In genomic region chr6:114919670-114920313, GRCm38 (mm10) we compare ENCODE assay signal across 8 mouse cellular contexts. TPM values are rescaled to one million over a fixed set of nuclear protein-coding genes. Genes with fewer than 3 reads are reported as not detected.
DNase-seq lines count a peak whose midpoint lies in the region; ATAC-seq and TF ChIP-seq lines count a peak whose summit lies in the region.

No protein-coding gene starts in this region.

- TF ChIP-seq CTCF in bone marrow, adult 2 months (IDR thresholded peaks at IDR 0.05; ENCODE audit: control insufficient read depth, insufficient read depth, low read length), result no peak
- TF ChIP-seq CTCF in liver, embryonic 14.5 days (IDR thresholded peaks at IDR 0.05; ENCODE audit: low read depth), result peak; percentile 26; the same call in 1 of the 2 replicates

- no peaks in the 10 kb centered on the region for H3K27me3 ChIP-seq in hindbrain, embryonic 13.5 days
- H3K27me3 ChIP-seq in liver, embryonic 14.5 days (ENCODE audit: control insufficient read depth, insufficient read depth, low read length), result no peaks in the 10 kb centered on the region

- H3K9ac ChIP-seq in hindbrain, embryonic 13.5 days, result peak overlapping the region; percentile 81
- H3K9ac ChIP-seq in liver, embryonic 14.5 days (replicated peaks), result peak overlapping the region; percentile 77

- WGBS in bone marrow, adult 2 months, result 2% methylated on average over 9 of the region's 9 CpGs
- WGBS in hindbrain, embryonic 13.5 days, result 32% methylated on average over 9 of the region's 9 CpGs
- 8% methylated on average over 9 of the region's 9 CpGs for WGBS in liver, embryonic 14.5 days (ENCODE audit: insufficient replicate concordance)

- H3K4me1 ChIP-seq in bone marrow, adult 2 months (ENCODE audit: control insufficient read depth, insufficient read depth, low read length), result peaks cover 15% of the 10 kb centered on the region
- peaks cover 70% of the 10 kb centered on the region for H3K4me1 ChIP-seq in hindbrain, embryonic 13.5 days (replicated peaks)
- H3K4me1 ChIP-seq in liver, embryonic 14.5 days (replicated peaks; ENCODE audit: control insufficient read depth in 2 of 2, insufficient read depth in 2 of 2, low read length in 1 of 2), result peaks cover 5 to 30% of the 10 kb centered on the region in 2 experiments

- H3K36me3 ChIP-seq in hindbrain, embryonic 13.5 days, result no peaks in the 10 kb centered on the region
- no peaks in the 10 kb centered on the region for H3K36me3 ChIP-seq in liver, embryonic 14.5 days (replicated peaks; ENCODE audit: control insufficient read depth, insufficient read depth, low read depth)

- no peaks in the 10 kb centered on the region for H3K9me3 ChIP-seq in hindbrain, embryonic 13.5 days
- no peaks in the 10 kb centered on the region for H3K9me3 ChIP-seq in liver, embryonic 14.5 days (ENCODE audit: control insufficient read depth, low read length)

- H3K27ac ChIP-seq in bone marrow, adult 2 months (ENCODE audit: control insufficient read depth, insufficient read depth, low read depth, low read length, poor library complexity), result no peak overlapping the region
- H3K27ac ChIP-seq in hindbrain, embryonic 13.5 days, result peak overlapping the region; percentile 80
- no peak overlapping the region for H3K27ac ChIP-seq in liver, embryonic 14.5 days

- H3K4me2 ChIP-seq in hindbrain, embryonic 13.5 days, result peak overlapping the region; percentile 67
- H3K4me2 ChIP-seq in liver, embryonic 14.5 days (ENCODE audit: low read depth), result peak overlapping the region; percentile 71

- no peak for TF ChIP-seq EP300 in liver, embryonic 14.5 days (IDR thresholded peaks at IDR 0.05; ENCODE audit: low read depth)

- peak overlapping the region; percentile 85 for H3K4me3 ChIP-seq in bone marrow, adult 2 months (replicated peaks; ENCODE audit: control insufficient read depth, low read depth, low read length)
- H3K4me3 ChIP-seq in hindbrain, embryonic 13.5 days, result peak overlapping the region; percentile 57
- H3K4me3 ChIP-seq in liver, embryonic 14.5 days (ENCODE audit: insufficient read depth in 1 of 2, low read depth in 2 of 2, low read length in 2 of 2), result peak overlapping the region; percentile 62 to 81

- no peak for ATAC-seq in hindbrain, embryonic 13.5 days (ENCODE audit: low FRiP score)
- no peak for ATAC-seq in liver, embryonic 14.5 days (ENCODE audit: insufficient read depth)

- TF ChIP-seq POLR2A in bone marrow, adult 2 months (IDR thresholded peaks at IDR 0.05; ENCODE audit: borderline replicate concordance, control insufficient read depth, low read depth, low read length), result no peak

- peak; percentile 47 for DNase-seq in adrenal gland, adult 2 months
- no peak for DNase-seq in adrenal gland, adult 18-20 months (ENCODE audit: low spot score in 2 of 2)
- no peak for DNase-seq in liver, embryonic 14.5 days (ENCODE audit: low read depth in 3 of 3, low spot score in 3 of 3)
- DNase-seq in right cerebral cortex, adult 2 months (ENCODE audit: low spot score in 2 of 2), result no peak
- DNase-seq in spleen, postnatal 36 days (ENCODE audit: low spot score in 2 of 2), result no peak
- DNase-seq in urinary bladder, postnatal 14 days (ENCODE audit: low spot score), result no peak

RNA-seq across cellular contexts. Expression of gene Vgll4, which starts 50.0 kb away (rescaled TPM):
- 10 to 100 TPM; 57.5 to 76.3 TPM for total RNA-seq in adrenal gland, adult 2 months (2021)
- polyA plus RNA-seq in adrenal gland, adult 2 months (2012; rRNA removed), result 55.2 and 60.2 TPM in 2 replicates
- 10 to 100 TPM; 50.6 to 80.7 TPM for total RNA-seq in adrenal gland, adult 18-20 months (2021)
- polyA plus RNA-seq in bone marrow, adult 2 months (2011; ENCODE audit: insufficient read depth, insufficient read length, low replicate concordance, missing spikeins), result 5.4 and 9.9 TPM in 2 replicates
- polyA plus RNA-seq in hindbrain, embryonic 13.5 days (2015; fragmentation: Nextera tagmentation; extraction: Ambion mirVana), result 62.4 and 65.9 TPM in 2 replicates
- 4.6 TPM in 2 replicates for polyA plus RNA-seq in liver, embryonic 14.5 days (2012; rRNA removed)
- polyA plus RNA-seq in liver, embryonic 14.5 days (2014; fragmentation: Nextera tagmentation; extraction: Ambion mirVana), result 5.5 and 7.3 TPM in 2 replicates
